Mouse (Mus musculus) urinary bladder, postnatal 14 days (tissue): Measurements from ENCODE around the gene Ets1.
A peak's percentile ranks its signal among the peaks of the same experiment; 100 is the strongest.

Source experiments
- DNase-seq: peaks from one replicate; pipeline ENCODE4 v3.0.0; 2021; ENCODE audit warnings: low spot score

Gene Ets1

GRCm38 (mm10) chr9:32761326-32761725 is 125.3 kb downstream of the Ets1 start:
- DNase-seq, result no peak

GRCm38 (mm10) chr9:32764374-32764773 is 128.4 kb downstream of the Ets1 start:
- no peak for DNase-seq

- DNase-seq, result no peak
Measured at GRCm38 (mm10) chr9:32765123-32765522, 129.1 kb downstream of the Ets1 start.

- DNase-seq, result no peak
Measured at GRCm38 (mm10) chr9:32778866-32779265, 142.8 kb downstream of the Ets1 start.

- DNase-seq, result no peak
Measured at GRCm38 (mm10) chr9:32782391-32783092, 146.5 kb downstream of the Ets1 start.

GRCm38 (mm10) chr9:32787091-32787490 is 151.1 kb downstream of the Ets1 start:
- no peak for DNase-seq

- DNase-seq, result no peak
Measured at GRCm38 (mm10) chr9:32787615-32788014, 151.6 kb downstream of the Ets1 start.

GRCm38 (mm10) chr9:32789306-32789705 is 153.3 kb downstream of the Ets1 start:
- DNase-seq, result no peak

- peak; percentile 20 for DNase-seq
Measured at GRCm38 (mm10) chr9:32791699-32792098, 155.7 kb downstream of the Ets1 start.

GRCm38 (mm10) chr9:32798171-32798570 is 162.2 kb downstream of the Ets1 start:
- DNase-seq, result no peak

- no peak for DNase-seq
Measured at GRCm38 (mm10) chr9:32806106-32806505, 170.1 kb downstream of the Ets1 start.
